Mouse (Mus musculus): ENCODE data around the gene Rai2.

GRCm38 (mm10) chrX:161723391-161723808 is 6.5 kb downstream of the Rai2 start:
- TF ChIP-seq POLR2A (IDR thresholded peaks at IDR 0.05; ENCODE audit: borderline replicate concordance, low read depth, low read length), result no peak
- no peak for TF ChIP-seq CTCF (IDR thresholded peaks at IDR 0.05; ENCODE audit: low read depth, low read length)

Measured in bone marrow macrophage, adult 2 months (primary cell).